Mouse (Mus musculus): Measurements from ENCODE around the gene Adam15. TPM values are rescaled to one million over a fixed set of nuclear protein-coding genes. Genes with fewer than 3 reads are reported as not detected.

Gene Adam15
- polyA plus RNA-seq (2015; fragmentation: Nextera tagmentation; extraction: Ambion mirVana): 73.4 and 84.3 TPM in 2 replicates

- Histone ChIP-seq H3K4me2 (peak within 1 kb of the TSS; percentile 99), H3K36me3 (peaks cover 17% of the 10 kb centered on the region), H3K4me1 (peaks cover 50% of the 10 kb centered on the region), H3K4me3 (replicated peaks) (peak within 1 kb of the TSS; percentile 77), H3K9ac (peak within 1 kb of the TSS; percentile 65), H3K27me3 (0 out of 2 replicates have a peak, but pooled peaks cover 7% of the 10 kb centered on the region), H3K27ac (peak within 1 kb of the TSS; percentile 82), H3K9me3 (replicated peaks) (no peaks in the 10 kb centered on the region)
- peak; percentile 88 for ATAC-seq (replicated peaks; ENCODE audit: low FRiP score)
- under 1% methylated on average over 58 of the region's 59 CpGs for WGBS
Observed at GRCm38 (mm10) chr3:89349869-89350501, at the start of gene Adam15. Gene Adam15, minus strand, starts transcription at chr3:89349996.

GRCm38 (mm10) chr3:89396654-89397005 is 46.8 kb upstream of the Adam15 start:
- peaks cover 4% of the 10 kb centered on the region for H3K36me3 ChIP-seq
- H3K27me3 ChIP-seq: no peaks in the 10 kb centered on the region
- no peaks in the 10 kb centered on the region for H3K9me3 ChIP-seq (replicated peaks)
- ATAC-seq (replicated peaks; ENCODE audit: low FRiP score): no peak
- 2% methylated on average over 4 of the region's 4 CpGs for WGBS
- H3K4me2 ChIP-seq: peak overlapping the region; percentile 99
- H3K27ac ChIP-seq: peak overlapping the region; percentile 95
- H3K4me1 ChIP-seq: peaks cover 46% of the 10 kb centered on the region
- H3K4me3 ChIP-seq (replicated peaks): peak overlapping the region; percentile 59
- peak overlapping the region; percentile 56 for H3K9ac ChIP-seq

GRCm38 (mm10) chr3:89395806-89396653 is 46.2 kb upstream of the Adam15 start:
- under 1% methylated on average over 44 of the region's 44 CpGs for WGBS
- peaks cover 52% of the 10 kb centered on the region for H3K4me1 ChIP-seq
- ATAC-seq (replicated peaks; ENCODE audit: low FRiP score): no peak
- H3K9me3 ChIP-seq (replicated peaks): no peaks in the 10 kb centered on the region
- peak overlapping the region; percentile 65 for H3K9ac ChIP-seq
- no peaks in the 10 kb centered on the region for H3K36me3 ChIP-seq
- H3K27ac ChIP-seq: peak overlapping the region; percentile 95
- H3K4me3 ChIP-seq (replicated peaks): peak overlapping the region; percentile 59
- H3K4me2 ChIP-seq: peak overlapping the region; percentile 99
- H3K27me3 ChIP-seq: no peaks in the 10 kb centered on the region

GRCm38 (mm10) chr3:89395419-89395805 is 45.6 kb upstream of the Adam15 start:
- ATAC-seq (replicated peaks; ENCODE audit: low FRiP score): no peak

DNA sequence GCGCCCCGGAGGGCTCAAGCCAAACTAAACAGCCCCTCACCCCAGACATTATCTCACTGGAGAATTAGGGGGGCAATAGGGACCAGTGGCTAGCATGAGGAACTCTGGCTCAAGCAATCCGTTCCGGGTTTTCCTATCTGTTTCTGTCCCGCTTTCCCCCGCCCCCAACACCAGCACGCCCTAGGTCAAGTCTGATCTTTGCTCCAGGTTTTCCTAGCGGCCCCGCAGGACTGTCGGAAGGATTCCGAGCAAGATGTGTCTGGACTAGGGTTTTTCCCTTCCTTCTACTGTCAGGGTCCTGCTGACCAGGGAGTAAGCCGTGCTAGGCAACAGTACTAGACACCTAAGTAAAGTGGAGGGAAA is 45.1 kb upstream of the Adam15 start:
- WGBS: under 1% methylated on average over 12 of the region's 12 CpGs
- peak; percentile 27 for ATAC-seq (replicated peaks; ENCODE audit: low FRiP score)

More at GRCm38 (mm10) chr3:89395419-89395805, 45.6 kb upstream of the Adam15 start:
- no peaks in the 10 kb centered on the region for H3K36me3 ChIP-seq
- peaks cover 58% of the 10 kb centered on the region for H3K4me1 ChIP-seq
- H3K27ac ChIP-seq: peak overlapping the region; percentile 95
- peak overlapping the region; percentile 65; the same call in 1 of the 2 replicates for H3K9ac ChIP-seq
- 2% methylated on average over 10 of the region's 10 CpGs for WGBS
- H3K27me3 ChIP-seq: no peaks in the 10 kb centered on the region
- H3K9me3 ChIP-seq (replicated peaks): no peaks in the 10 kb centered on the region
- H3K4me3 ChIP-seq (replicated peaks): peak overlapping the region; percentile 59
- H3K4me2 ChIP-seq: peak overlapping the region; percentile 99

DNA sequence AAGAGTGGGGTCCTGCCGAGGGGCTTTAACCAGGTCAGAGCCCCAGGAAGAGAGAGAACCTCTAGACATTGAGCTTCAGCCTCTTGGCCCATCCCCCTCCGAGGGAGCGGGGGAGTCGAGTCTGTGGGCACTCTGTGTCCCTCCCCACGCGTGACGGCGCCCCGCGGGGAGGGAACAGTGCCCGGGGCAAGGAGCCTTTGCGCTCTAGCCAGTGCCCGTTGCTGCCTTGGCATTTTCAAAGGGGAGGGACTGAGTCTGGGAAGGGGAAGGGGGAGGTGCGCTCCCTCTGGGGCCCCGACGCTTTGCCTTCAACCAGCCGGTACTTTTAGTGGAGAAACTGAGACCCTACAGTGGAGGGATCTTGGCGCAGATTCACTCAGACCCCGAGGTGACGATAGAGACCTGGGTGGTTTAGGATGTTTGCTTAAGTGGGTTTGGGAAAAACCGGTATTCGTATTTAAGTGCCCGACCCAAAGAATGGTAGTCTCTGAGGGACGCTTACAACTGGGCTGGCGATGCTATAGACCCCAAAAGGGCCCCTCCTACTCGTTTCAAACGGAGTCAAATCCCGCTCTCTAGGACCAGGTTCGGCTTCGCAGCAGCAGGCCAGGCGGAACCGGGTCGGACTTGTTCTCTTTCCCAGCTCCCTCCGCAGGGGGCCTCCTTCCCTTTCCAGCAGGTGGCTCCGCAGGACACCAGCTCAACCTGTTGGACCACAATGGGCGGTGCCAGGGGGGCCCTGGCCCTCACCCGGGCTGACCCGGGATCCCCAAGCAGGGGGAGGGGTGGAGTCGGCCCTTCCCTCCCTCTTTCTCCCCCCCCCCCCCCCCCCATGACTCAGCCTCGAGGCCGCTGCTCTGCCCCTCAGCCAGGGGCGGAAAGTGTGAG is 44.5 kb upstream of the Adam15 start, which contains the start of gene Zbtb7b:
TSS of gene Zbtb7b (minus strand) at position 771 of the 888 bp plus-strand sequence.
- Histone ChIP-seq H3K27me3 (no peaks in the 10 kb centered on the region), H3K27ac (peak within 1 kb of the TSS; percentile 95), H3K9me3 (replicated peaks) (no peaks in the 10 kb centered on the region), H3K4me1 (peaks cover 70% of the 10 kb centered on the region), H3K9ac (peak within 1 kb of the TSS; percentile 65), H3K4me2 (peak within 1 kb of the TSS; percentile 99), H3K36me3 (no peaks in the 10 kb centered on the region), H3K4me3 (replicated peaks) (peak within 1 kb of the TSS; percentile 59)
- 1% methylated on average over 42 of the region's 42 CpGs for WGBS
- peak; percentile 50 for ATAC-seq (replicated peaks; ENCODE audit: low FRiP score)

More for the DNA sequence above, 45.1 kb upstream of the Adam15 start:
- Histone ChIP-seq H3K9ac (peak overlapping the region; percentile 65), H3K9me3 (replicated peaks) (no peaks in the 10 kb centered on the region), H3K4me3 (replicated peaks) (peak overlapping the region; percentile 59), H3K4me2 (peak overlapping the region; percentile 99), H3K4me1 (peaks cover 64% of the 10 kb centered on the region), H3K27ac (peak overlapping the region; percentile 95), H3K27me3 (no peaks in the 10 kb centered on the region), H3K36me3 (no peaks in the 10 kb centered on the region)

GRCm38 (mm10) chr3:89393605-89394004 is 43.8 kb upstream of the Adam15 start:
- Histone ChIP-seq H3K27me3 (no peaks in the 10 kb centered on the region), H3K4me1 (peaks cover 73% of the 10 kb centered on the region), H3K9me3 (replicated peaks) (no peaks in the 10 kb centered on the region), H3K4me3 (replicated peaks) (peak overlapping the region; percentile 59), H3K27ac (peak overlapping the region; percentile 95), H3K36me3 (no peaks in the 10 kb centered on the region), H3K4me2 (peak overlapping the region; percentile 99), H3K9ac (peak overlapping the region; percentile 65)
- WGBS: 0% methylated on average over 15 of the region's 15 CpGs
- peak; percentile 92 for ATAC-seq (replicated peaks; ENCODE audit: low FRiP score)

- ATAC-seq (replicated peaks; ENCODE audit: low FRiP score): no peak
- Histone ChIP-seq H3K4me3 (replicated peaks) (peak overlapping the region; percentile 59), H3K9me3 (replicated peaks) (no peaks in the 10 kb centered on the region), H3K27me3 (no peaks in the 10 kb centered on the region), H3K27ac (peak overlapping the region; percentile 95), H3K4me2 (peak overlapping the region; percentile 99), H3K9ac (peak overlapping the region; percentile 59), H3K36me3 (no peaks in the 10 kb centered on the region), H3K4me1 (peaks cover 80% of the 10 kb centered on the region)
- WGBS: under 1% methylated on average over 17 of the region's 24 CpGs
Observed at GRCm38 (mm10) chr3:89392871-89393311, 43.1 kb upstream of the Adam15 start.

GRCm38 (mm10) chr3:89391663-89392511 is 42.1 kb upstream of the Adam15 start:
- Histone ChIP-seq H3K9ac (peak overlapping the region; percentile 59), H3K4me3 (replicated peaks) (peak overlapping the region; percentile 59), H3K9me3 (replicated peaks) (no peaks in the 10 kb centered on the region), H3K4me2 (peak overlapping the region; percentile 99), H3K4me1 (peaks cover 88% of the 10 kb centered on the region), H3K27me3 (no peaks in the 10 kb centered on the region), H3K36me3 (no peaks in the 10 kb centered on the region), H3K27ac (peak overlapping the region; percentile 95)
- no peak for ATAC-seq (replicated peaks; ENCODE audit: low FRiP score)
- under 1% methylated on average over 55 of the region's 56 CpGs for WGBS

DNA sequence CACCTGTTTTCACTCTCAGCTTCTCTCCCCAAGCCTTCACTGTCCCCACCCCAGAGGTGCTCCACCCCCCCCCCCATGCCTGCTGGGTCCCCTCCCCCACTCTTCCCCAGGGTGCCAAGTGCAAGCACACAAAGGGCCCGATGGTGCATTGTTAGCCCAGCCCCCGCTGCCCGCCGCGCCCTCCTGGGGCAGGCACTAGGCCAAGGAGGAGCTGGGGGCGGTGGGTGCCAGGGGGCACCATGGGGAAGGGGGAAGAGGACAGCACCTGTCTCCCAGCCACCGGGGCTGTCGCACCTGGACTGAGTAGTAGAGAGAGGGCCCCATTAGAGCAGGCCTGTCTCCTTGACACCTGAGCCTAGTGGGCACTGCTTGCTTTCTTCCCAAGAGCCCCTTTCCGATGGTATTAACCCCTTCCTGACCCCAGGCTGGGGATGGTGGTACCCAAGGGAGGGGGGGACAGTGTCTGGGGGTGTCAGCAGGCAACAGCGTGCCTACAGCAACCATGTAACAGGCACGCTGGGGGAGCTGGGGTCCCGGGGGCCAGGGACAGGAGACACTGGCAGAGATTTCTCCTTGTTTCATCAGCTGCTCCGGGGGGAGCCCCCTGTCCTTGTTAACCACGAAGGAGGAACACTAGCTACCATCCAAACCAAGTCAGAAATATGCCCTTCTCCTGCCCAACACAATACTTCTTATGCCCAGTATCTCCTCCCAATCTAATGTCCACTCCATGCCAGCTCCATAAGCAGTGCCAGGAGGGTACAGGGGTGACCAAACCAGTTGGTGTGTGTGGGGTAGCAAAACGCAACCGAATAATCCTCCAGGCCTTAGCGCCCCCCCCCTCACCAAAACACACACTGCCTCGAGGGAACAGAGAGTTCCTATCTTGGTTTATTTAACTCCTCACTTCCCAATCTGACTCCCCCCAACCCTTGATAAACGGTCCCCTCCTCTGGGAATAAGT is 41.2 kb upstream of the Adam15 start:
- Histone ChIP-seq H3K4me1 (peaks cover 86% of the 10 kb centered on the region), H3K9me3 (replicated peaks) (no peaks in the 10 kb centered on the region), H3K27me3 (no peaks in the 10 kb centered on the region), H3K27ac (peak overlapping the region; percentile 95), H3K4me2 (peak overlapping the region; percentile 99), H3K4me3 (replicated peaks) (peak overlapping the region; percentile 59), H3K9ac (peak overlapping the region; percentile 59), H3K36me3 (no peaks in the 10 kb centered on the region)
- ATAC-seq (replicated peaks; ENCODE audit: low FRiP score): no peak
- WGBS: 14% methylated on average over 19 of the region's 19 CpGs

All from kidney, embryonic 15.5 days (tissue).